Mouse (Mus musculus) heart, postnatal 0 days (tissue): Measurements from ENCODE around the gene Oaz3. TPM values are rescaled to one million over a fixed set of nuclear protein-coding genes. Genes with fewer than 3 reads are reported as not detected.

Experiments used
- ATAC-seq: fragments of 200-750 bp; cut with Nextera tagmentation; 2 replicates; pipeline ENCODE4 v1.8.0; 2017; ENCODE audit warnings: low read depth, moderate number of reproducible peaks, moderate library complexity; ENCODE audit not compliant: insufficient read depth
- DNase-seq: peaks from one replicate; pipeline ENCODE4 v3.0.0-alpha.2; 2016; ENCODE audit warnings: low spot score
- H3K27ac ChIP-seq: fragments of 300-500 bp; sonication (generic); 2 replicates; pipeline ENCODE4 v1.5.1; 2014; ENCODE audit warnings: low read depth, mild to moderate bottlenecking
- H3K27me3 ChIP-seq: fragments of 300-500 bp; sonication (generic); 2 replicates; pipeline ENCODE4 v1.6.1; 2014; ENCODE audit warnings: low read length, mixed read lengths; ENCODE audit not compliant: control insufficient read depth, insufficient read depth
- H3K36me3 ChIP-seq: fragments of 300-500 bp; sonication (generic); replicated peaks from 2 replicates; pipeline ENCODE4 v1.6.1; 2014; ENCODE audit warnings: low read length, mixed read lengths; ENCODE audit not compliant: control insufficient read depth, insufficient read depth
- H3K4me1 ChIP-seq: fragments of 300-500 bp; sonication (generic); 2 replicates; pipeline ENCODE4 v1.6.1; 2014; ENCODE audit warnings: antibody characterized with exemption; ENCODE audit not compliant: control insufficient read depth, insufficient read depth
- H3K4me2 ChIP-seq: fragments of 300-500 bp; sonication (generic); 2 replicates; pipeline ENCODE4 v1.6.1; 2014; ENCODE audit warnings: low read depth, mild to moderate bottlenecking, low read length, moderate library complexity
- H3K4me3 ChIP-seq: fragments of 300-500 bp; sonication (generic); 2 replicates; pipeline ENCODE4 v1.5.1; 2014; ENCODE audit warnings: low read depth, low read length
- H3K9ac ChIP-seq: fragments of 300-500 bp; sonication (generic); replicated peaks from 2 replicates; pipeline ENCODE4 v1.6.1; 2014; ENCODE audit warnings: low read depth, low read length, mixed read lengths
- H3K9me3 ChIP-seq: fragments of 300-500 bp; sonication (generic); replicated peaks from 2 replicates; pipeline ENCODE4 v1.6.1; 2016; ENCODE audit warnings: low read length; ENCODE audit not compliant: control insufficient read depth
- CTCF ChIP-seq: IDR thresholded peaks from 2 replicates; pipeline ENCODE4 v1.5.1; 2016; ENCODE audit warnings: antibody characterized with exemption, control low read depth, low read depth
- EP300 ChIP-seq: IDR thresholded peaks from 2 replicates; pipeline ENCODE4 v1.6.1; 2016; ENCODE audit warnings: antibody characterized with exemption, low read depth
- WGBS: fragments of 180-500 bp; shearing (Covaris S2); extraction: QIAGEN DNeasy Blood & Tissue Kit; methylation state at CpG from one replicate; pipeline ENCODE4 v1.1.7; 2014; 5-methylcytosine and 5-hydroxymethylcytosine counted together
- polyA plus RNA-seq: library from polyadenylated mRNA; unstranded; fragments of >200 nt; fragmentation: Nextera tagmentation; extraction: Ambion mirVana; gene quantifications from 2 replicates; pipeline ENCODE4 v1.2.1, GENCODE M21; 2015
- total RNA-seq: library from RNA; depleted of rRNA; stranded (reverse); fragments of >200 nt; gene quantifications from 2 replicates; pipeline ENCODE4 v1.2.3, GENCODE M21; 2014; ENCODE audit warnings: low replicate concordance

The Oaz3 gene
- total and polyA plus RNA-seq, 2 experiments from 2014 or later: 0.41 TPM; not detected in 1

DNA sequence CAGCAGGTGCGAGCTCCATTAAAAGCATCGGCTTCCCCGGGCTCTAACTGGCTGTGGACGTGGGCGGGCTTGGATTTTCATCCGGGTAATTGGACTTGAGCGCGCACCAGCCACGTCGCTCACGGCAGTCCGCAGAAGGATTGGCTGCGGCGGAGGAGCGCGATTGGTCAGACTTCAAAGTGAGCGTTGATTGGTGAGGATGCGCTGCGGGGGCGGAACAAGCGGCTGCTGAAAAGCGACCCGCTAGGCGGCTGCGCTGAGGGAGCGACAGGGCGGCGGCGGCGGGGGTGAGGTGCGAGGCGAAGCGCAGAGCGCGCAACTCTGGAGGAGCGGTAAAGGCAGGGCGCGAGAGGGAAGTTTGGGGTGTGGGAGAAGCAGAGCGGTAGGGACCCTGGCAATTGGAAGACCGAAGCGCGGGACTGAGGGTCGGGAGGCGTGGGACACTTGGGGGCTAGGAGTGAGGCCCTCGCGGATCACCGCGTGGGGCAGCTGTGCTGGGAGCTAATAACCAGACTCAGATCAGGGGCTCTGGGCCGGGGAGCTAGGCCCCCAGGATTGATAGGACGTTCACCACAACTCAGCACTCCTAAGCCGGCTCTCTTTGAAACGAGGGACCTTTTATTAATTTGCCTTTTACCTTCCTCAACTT, 30.6 kb downstream of the Oaz3 start, which contains the start of gene Tdrkh:
Gene Tdrkh, plus strand, starts transcription at position 243 of the 649 bp plus-strand sequence.
- ATAC-seq: peak; percentile 99
- no peak within 1 kb of the TSS for H3K27ac ChIP-seq
- H3K4me2 ChIP-seq: peak within 1 kb of the TSS; percentile 66
- no peaks in the 10 kb centered on the region for H3K36me3 ChIP-seq
- H3K9me3 ChIP-seq: no peaks in the 10 kb centered on the region
- H3K27me3 ChIP-seq: no peaks in the 10 kb centered on the region
- H3K9ac ChIP-seq: peak within 1 kb of the TSS; percentile 15; the same call in 1 of the 2 replicates
- DNase-seq: peak; percentile 96
- TF ChIP-seq CTCF (peak; percentile 26; the same call in 1 of the 2 replicates), EP300 (no peak)
- WGBS: 7% methylated on average over 52 of the region's 52 CpGs
- peaks cover 9% of the 10 kb centered on the region for H3K4me1 ChIP-seq
- H3K4me3 ChIP-seq: peak within 1 kb of the TSS; percentile 42

DNA sequence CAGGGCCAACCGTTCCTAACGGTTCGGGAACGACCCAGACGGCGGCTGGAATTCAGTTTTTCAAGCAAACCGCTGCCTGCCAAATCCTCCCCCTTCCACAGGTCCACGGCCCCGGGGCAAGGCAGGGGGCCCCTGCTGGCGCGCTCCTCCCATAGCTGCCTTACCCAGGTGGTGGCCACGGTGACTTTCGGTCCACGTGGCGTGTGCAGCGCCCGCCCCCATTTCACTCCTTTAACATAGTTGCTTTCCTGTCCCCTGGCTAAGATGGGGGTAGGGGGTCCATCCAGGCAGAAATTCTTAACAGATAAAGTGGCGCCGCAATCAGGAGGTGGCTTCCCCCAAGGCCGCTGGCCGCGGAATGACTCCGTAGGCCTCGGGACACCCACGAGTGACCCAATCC, 31.2 kb downstream of the Oaz3 start:
- peak overlapping the region; percentile 15; the same call in 1 of the 2 replicates for H3K9ac ChIP-seq
- peak overlapping the region; percentile 42 for H3K4me3 ChIP-seq
- H3K27me3 ChIP-seq: no peaks in the 10 kb centered on the region
- H3K36me3 ChIP-seq: no peaks in the 10 kb centered on the region
- no peak overlapping the region for H3K27ac ChIP-seq
- H3K4me2 ChIP-seq: peak overlapping the region; percentile 66
- DNase-seq (no peak), ATAC-seq (peak; percentile 12; the same call in 1 of the 2 replicates)
- no peak for TF ChIP-seq EP300
- no peak for TF ChIP-seq CTCF
- WGBS: 10% methylated on average over 25 of the region's 25 CpGs
- no peaks in the 10 kb centered on the region for H3K9me3 ChIP-seq
- peaks cover 9% of the 10 kb centered on the region for H3K4me1 ChIP-seq

DNA sequence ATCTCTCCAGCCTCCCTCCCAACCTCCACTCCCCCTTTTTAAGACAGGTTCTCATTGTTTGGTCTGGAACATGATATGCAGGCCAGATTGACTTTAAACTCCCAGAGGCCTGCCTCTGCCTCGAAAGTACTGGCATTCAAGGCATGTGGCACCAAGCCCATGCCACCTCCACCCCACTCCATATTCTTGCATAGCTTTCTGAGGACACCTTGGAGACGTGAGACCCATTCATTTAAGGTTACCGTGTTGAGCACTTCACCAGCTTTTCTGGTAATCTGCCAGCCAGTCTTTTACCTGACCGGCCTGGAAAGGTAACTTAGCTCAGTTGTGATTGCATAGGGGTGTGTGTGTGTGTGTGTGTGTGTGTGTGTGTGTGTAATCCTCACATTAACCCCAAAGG, 38.2 kb downstream of the Oaz3 start:
- no peaks in the 10 kb centered on the region for H3K9me3 ChIP-seq
- no peaks in the 10 kb centered on the region for H3K36me3 ChIP-seq
- no peak for ATAC-seq
- no peak overlapping the region for H3K9ac ChIP-seq
- H3K27me3 ChIP-seq: peaks cover 29% of the 10 kb centered on the region
- no peak for TF ChIP-seq CTCF
- TF ChIP-seq EP300: no peak
- 33% methylated on average over 4 of the region's 4 CpGs for WGBS
- H3K4me3 ChIP-seq: no peak overlapping the region
- H3K4me2 ChIP-seq: no peak overlapping the region
- H3K27ac ChIP-seq: no peak overlapping the region
- no peak for DNase-seq
- peaks cover 8% of the 10 kb centered on the region; the same call in 1 of the 2 replicates for H3K4me1 ChIP-seq

DNA sequence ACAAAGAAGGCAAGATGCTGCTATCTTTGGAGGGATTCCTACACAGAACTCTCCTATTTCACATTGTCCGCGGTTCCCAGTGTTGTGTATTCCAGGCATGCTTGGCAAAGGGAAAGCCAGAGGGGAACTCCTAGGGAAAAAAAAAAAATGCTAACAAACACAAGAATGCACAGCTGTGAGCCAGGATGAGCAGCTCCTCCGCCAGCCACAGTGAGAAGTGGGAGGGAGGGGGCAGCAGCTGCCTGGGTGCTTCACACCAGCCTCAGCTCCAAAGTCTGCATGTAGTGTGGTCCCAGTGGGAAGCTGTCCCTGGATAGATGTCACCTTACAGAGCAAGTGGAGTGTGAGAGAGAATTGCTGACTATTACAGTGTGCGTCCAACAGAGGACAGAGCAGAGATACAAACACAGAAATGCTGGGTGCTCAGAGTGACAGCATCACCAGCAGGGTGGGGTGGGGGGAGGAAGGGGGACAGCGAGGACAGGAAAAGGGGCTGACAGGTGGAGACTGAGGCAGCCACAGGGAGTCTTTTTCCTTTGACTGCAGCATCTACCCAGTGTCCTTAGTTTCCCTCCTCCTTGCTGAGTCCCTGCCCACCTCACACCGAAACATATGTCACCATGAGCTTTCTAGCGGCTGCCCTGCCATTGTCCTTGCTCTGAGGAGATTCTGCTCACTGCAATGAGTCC, 39.2 kb downstream of the Oaz3 start:
- TF ChIP-seq CTCF: no peak
- TF ChIP-seq EP300: no peak
- DNase-seq: no peak
- no peak overlapping the region for H3K4me2 ChIP-seq
- no peak for ATAC-seq
- H3K9ac ChIP-seq: no peak overlapping the region
- no peaks in the 10 kb centered on the region for H3K9me3 ChIP-seq
- H3K4me1 ChIP-seq: peaks cover 8% of the 10 kb centered on the region; the same call in 1 of the 2 replicates
- WGBS: 22% methylated on average over 7 of the region's 7 CpGs
- H3K4me3 ChIP-seq: no peak overlapping the region
- peaks cover 39% of the 10 kb centered on the region for H3K27me3 ChIP-seq
- no peak overlapping the region for H3K27ac ChIP-seq
- H3K36me3 ChIP-seq: no peaks in the 10 kb centered on the region

DNA sequence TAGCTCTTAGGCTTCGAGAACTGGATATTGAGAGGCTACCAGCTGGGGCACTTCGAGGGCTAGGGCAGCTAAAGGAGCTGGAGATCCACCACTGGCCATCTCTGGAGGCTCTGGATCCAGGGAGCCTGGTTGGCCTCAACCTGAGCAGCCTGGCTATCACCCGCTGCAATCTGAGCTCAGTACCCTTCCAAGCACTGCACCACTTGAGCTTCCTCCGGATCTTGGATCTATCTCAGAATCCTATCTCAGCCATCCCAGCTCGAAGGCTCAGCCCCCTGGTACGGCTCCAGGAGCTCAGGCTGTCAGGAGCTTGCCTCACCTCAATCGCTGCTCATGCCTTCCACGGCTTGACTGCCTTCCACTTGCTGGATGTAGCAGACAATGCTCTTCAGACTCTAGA, 41.3 kb downstream of the Oaz3 start:
- no peak overlapping the region for H3K4me2 ChIP-seq
- H3K9ac ChIP-seq: no peak overlapping the region
- H3K9me3 ChIP-seq: no peaks in the 10 kb centered on the region
- ATAC-seq (no peak), DNase-seq (no peak)
- H3K27me3 ChIP-seq: peaks cover 57% of the 10 kb centered on the region
- no peak overlapping the region for H3K27ac ChIP-seq
- no peaks in the 10 kb centered on the region for H3K36me3 ChIP-seq
- no peak overlapping the region for H3K4me3 ChIP-seq
- WGBS: 43% methylated on average over 8 of the region's 8 CpGs
- TF ChIP-seq EP300 (no peak), CTCF (no peak)
- peaks cover 11% of the 10 kb centered on the region; the same call in 1 of the 2 replicates for H3K4me1 ChIP-seq
